Mouse (Mus musculus): Measurements from ENCODE around the gene Lrrc23.

- TF ChIP-seq CTCF (IDR thresholded peaks at IDR 0.05; ENCODE audit: low read depth) (peak; percentile 95), EP300 (IDR thresholded peaks at IDR 0.05; ENCODE audit: low read depth) (no peak)
These were observed 29.7 kb upstream of the Lrrc23 start for GRCm38 (mm10) chr6:124809052-124809774.

Data from liver, embryonic 14.5 days (tissue).